In genomic region chr7:102242371-102242770, GRCm38 (mm10) we compare ENCODE assay signal across 25 mouse cellular contexts. TPM values are rescaled to one million over a fixed set of nuclear protein-coding genes. Genes with fewer than 3 reads are reported as not detected.
DNase-seq lines count a peak whose midpoint lies in the region; ATAC-seq and TF ChIP-seq lines count a peak whose summit lies in the region.
"Had no signal": no experiment of that assay in that cellular context is flagged by ENCODE, and none has a peak within 500 bp of the region (broad histone marks: within the 10 kb centered on the region; RNA-seq: fewer than 3 reads in every experiment).

No protein-coding gene starts in this region.

- peaks cover 9% of the 10 kb centered on the region for H3K36me3 ChIP-seq in heart, adult 2 months (ENCODE audit: control insufficient read depth, insufficient read depth, low read length)
- H3K36me3 ChIP-seq in megakaryocyte, embryonic 14.5 days (replicated peaks; ENCODE audit: low read length), result peaks cover 92% of the 10 kb centered on the region
- H3K36me3 ChIP-seq in thymus, adult 2 months (ENCODE audit: control insufficient read depth, insufficient read depth, low read length), result peaks cover 46% of the 10 kb centered on the region
- H3K36me3 ChIP-seq in hindbrain, embryonic 13.5 days, result peaks cover 32% of the 10 kb centered on the region

- no peak overlapping the region for H3K4me3 ChIP-seq in heart, adult 2 months
- H3K4me3 ChIP-seq in megakaryocyte, embryonic 14.5 days (replicated peaks), result peak overlapping the region; percentile 78
- no peak overlapping the region for H3K4me3 ChIP-seq in thymus, adult 2 months (ENCODE audit: control insufficient read depth, insufficient read depth, low read length)
- no peak overlapping the region for H3K4me3 ChIP-seq in hindbrain, embryonic 13.5 days
- H3K4me3 ChIP-seq: embryonic facial prominence, embryonic 15.5 days; heart, embryonic 10.5 days; kidney, embryonic 15.5 days had no signal

- peaks cover 34% of the 10 kb centered on the region for H3K4me1 ChIP-seq in heart, adult 2 months (ENCODE audit: control insufficient read depth, insufficient read depth, low read length)
- H3K4me1 ChIP-seq in megakaryocyte, embryonic 14.5 days, result peaks cover 85% of the 10 kb centered on the region
- peaks cover 35% of the 10 kb centered on the region for H3K4me1 ChIP-seq in thymus, adult 2 months (replicated peaks; ENCODE audit: control insufficient read depth, insufficient read depth, low read length)
- peaks cover 22% of the 10 kb centered on the region for H3K4me1 ChIP-seq in hindbrain, embryonic 13.5 days (replicated peaks)

- no peak for DNase-seq in heart, adult 2 months
- no peak for DNase-seq in heart, adult 9 months (ENCODE audit: low spot score in 2 of 2)
- DNase-seq in CD4-positive helper T cell, adult 2 months (ENCODE audit: low read depth, low spot score), result peak; percentile 27
- DNase-seq in thymus, adult 2 months, result no peak
- DNase-seq in left cerebral cortex, postnatal 36 days (ENCODE audit: low spot score in 2 of 2), result no peak
- DNase-seq: adrenal gland, postnatal 14 days; cerebellum, adult 9-10 months; gastrocnemius, postnatal 36 days; heart, postnatal 4 days; kidney, adult 11 months; kidney, postnatal 36 days; lung, embryonic 14.5 days; lung, postnatal 4 days; midbrain, embryonic 14.5 days; right cerebral cortex, postnatal 14 days; spleen, adult 18-20 months had no signal

- no peak overlapping the region for H3K4me2 ChIP-seq in hindbrain, embryonic 13.5 days
- H3K4me2 ChIP-seq: embryonic facial prominence, embryonic 15.5 days; kidney, embryonic 15.5 days; lung, embryonic 14.5 days had no signal

- H3K9ac ChIP-seq in heart, adult 2 months (ENCODE audit: low read depth, low read length), result no peak overlapping the region
- no peak overlapping the region for H3K9ac ChIP-seq in hindbrain, embryonic 13.5 days
- H3K9ac ChIP-seq: embryonic facial prominence, embryonic 15.5 days; kidney, embryonic 15.5 days; lung, embryonic 14.5 days had no signal

- H3K27ac ChIP-seq in heart, adult 2 months, result peak overlapping the region; percentile 1
- no peak overlapping the region for H3K27ac ChIP-seq in thymus, adult 2 months (ENCODE audit: control insufficient read depth, insufficient read depth, low read length)
- H3K27ac ChIP-seq in hindbrain, embryonic 13.5 days, result no peak overlapping the region
- H3K27ac ChIP-seq: embryonic facial prominence, embryonic 15.5 days; heart, embryonic 10.5 days; hindbrain, postnatal 0 days; kidney, embryonic 15.5 days had no signal

- H3K9me3 ChIP-seq in megakaryocyte, embryonic 14.5 days, result no peaks in the 10 kb centered on the region
- H3K9me3 ChIP-seq in hindbrain, embryonic 13.5 days, result no peaks in the 10 kb centered on the region
- H3K9me3 ChIP-seq: embryonic facial prominence, embryonic 15.5 days; heart, embryonic 10.5 days; kidney, embryonic 15.5 days had no signal

- intact Hi-C loops in heart, adult 2 months (cut with DNase I), result loop anchor here (2.0 kb wide), 1 partner anchor 20 kb away; no protein-coding TSS in a partner anchor
- intact Hi-C loops in left cerebral cortex, postnatal 36 days (cut with DNase I), result no loop called here

- no peak for TF ChIP-seq POLR2A in heart, adult 2 months (IDR thresholded peaks at IDR 0.05; ENCODE audit: insufficient read depth, low read depth, low read length)
- no peak for TF ChIP-seq POLR2A in thymus, adult 2 months (IDR thresholded peaks at IDR 0.05; ENCODE audit: control insufficient read depth, extremely low read depth, insufficient read depth, low read length, poor library complexity)

- no peak for TF ChIP-seq EP300 in heart, adult 2 months (IDR thresholded peaks at IDR 0.05; ENCODE audit: insufficient read depth, low read depth, low read length)

- peaks cover 2% of the 10 kb centered on the region for H3K79me2 ChIP-seq in heart, adult 2 months (replicated peaks; ENCODE audit: control insufficient read depth, insufficient read depth, low read length)

- H3K27me3 ChIP-seq in heart, adult 2 months (ENCODE audit: control insufficient read depth, insufficient read depth, low read length), result no peaks in the 10 kb centered on the region
- H3K27me3 ChIP-seq in megakaryocyte, embryonic 14.5 days (replicated peaks), result no peaks in the 10 kb centered on the region
- H3K27me3 ChIP-seq in thymus, adult 2 months (ENCODE audit: control insufficient read depth, insufficient read depth, low read length), result no peaks in the 10 kb centered on the region
- no peaks in the 10 kb centered on the region for H3K27me3 ChIP-seq in hindbrain, embryonic 13.5 days
- H3K27me3 ChIP-seq: embryonic facial prominence, embryonic 15.5 days; kidney, embryonic 15.5 days had no signal

- ATAC-seq in granulocyte monocyte progenitor cell, adult 5-6 weeks (replicated peaks; ENCODE audit: poor library complexity, severe bottlenecking), result 0 out of 2 replicates have a peak, but pooled peaks have one; percentile 7
- no peak for ATAC-seq in hindbrain, embryonic 13.5 days (ENCODE audit: low FRiP score)
- ATAC-seq: activated CD4-positive, CD25-positive, alpha-beta regulatory T cell, adult 4 months; forebrain, embryonic 16.5 days; hindbrain, postnatal 0 days had no signal

- WGBS in heart, adult 2 months, result 58% methylated on average over 5 of the region's 5 CpGs
- 92% methylated on average over 5 of the region's 5 CpGs for WGBS in thymus, adult 2 months
- WGBS in hindbrain, embryonic 13.5 days, result 89% methylated on average over 5 of the region's 5 CpGs

- no peak for TF ChIP-seq CTCF in heart, adult 2 months (IDR thresholded peaks at IDR 0.05)
- no peak for TF ChIP-seq CTCF in thymus, adult 2 months (IDR thresholded peaks at IDR 0.05; ENCODE audit: borderline replicate concordance, control insufficient read depth, extremely low read depth, insufficient read depth, low read length, poor library complexity)

RNA-seq across cellular contexts. Expression of gene Rhog, which starts 13.5 kb away (rescaled TPM):
- 10 to 100 TPM; 22.4 to 26.3 TPM for total RNA-seq in heart, adult 2 months (2021)
- 22.5 and 34.2 TPM in 2 replicates for polyA plus RNA-seq in heart, adult 2 months (2012; rRNA removed)
- total RNA-seq in granulocyte monocyte progenitor cell, adult 5-6 weeks (2014; fragmentation: Nextera tagmentation), result 277 and 290 TPM in 2 replicates
- total RNA-seq in granulocyte monocyte progenitor cell, adult 5-6 weeks (2017), result 52.9 and 57.3 TPM in 2 replicates
- 210 and 238 TPM in 2 replicates for polyA plus RNA-seq in megakaryocyte, embryonic 14.5 days (2012; ENCODE audit: insufficient read depth, low replicate concordance)
- polyA plus RNA-seq in thymus, adult 2 months (2012; rRNA removed), result 221 and 282 TPM in 2 replicates
- polyA plus RNA-seq in hindbrain, embryonic 13.5 days (2015; fragmentation: Nextera tagmentation; extraction: Ambion mirVana), result 19.1 and 21.0 TPM in 2 replicates
- total RNA-seq in left cerebral cortex, postnatal 36 days (2021), result 10 to 100 TPM; 25.5 to 31.0 TPM

RNA-seq across cellular contexts. Expression of gene Stim1, which starts 25.2 kb away (rescaled TPM):
- total RNA-seq in heart, adult 2 months (2021), result 10 to 100 TPM; 23.9 to 24.1 TPM
- 22.8 and 26.8 TPM in 2 replicates for polyA plus RNA-seq in heart, adult 2 months (2012; rRNA removed)
- 30.5 and 48.2 TPM in 2 replicates for total RNA-seq in granulocyte monocyte progenitor cell, adult 5-6 weeks (2014; fragmentation: Nextera tagmentation)
- 22.9 and 28.3 TPM in 2 replicates for total RNA-seq in granulocyte monocyte progenitor cell, adult 5-6 weeks (2017)
- 106 and 312 TPM in 2 replicates for polyA plus RNA-seq in megakaryocyte, embryonic 14.5 days (2012; ENCODE audit: insufficient read depth, low replicate concordance)
- polyA plus RNA-seq in thymus, adult 2 months (2012; rRNA removed), result 98.6 and 107 TPM in 2 replicates
- polyA plus RNA-seq in hindbrain, embryonic 13.5 days (2015; fragmentation: Nextera tagmentation; extraction: Ambion mirVana), result 9.6 and 9.9 TPM in 2 replicates
- total RNA-seq in left cerebral cortex, postnatal 36 days (2021), result 10 to 100 TPM; 88.5 to 92.8 TPM

RNA-seq across cellular contexts. Expression of gene Pgap2, which starts 32.4 kb away (rescaled TPM):
- 10 to 100 TPM; 59.7 to 65.4 TPM for total RNA-seq in heart, adult 2 months (2021)
- polyA plus RNA-seq in heart, adult 2 months (2012; rRNA removed), result 111 and 124 TPM in 2 replicates
- total RNA-seq in granulocyte monocyte progenitor cell, adult 5-6 weeks (2014; fragmentation: Nextera tagmentation), result 62.0 and 85.6 TPM in 2 replicates
- 47.1 and 48.4 TPM in 2 replicates for total RNA-seq in granulocyte monocyte progenitor cell, adult 5-6 weeks (2017)
- polyA plus RNA-seq in megakaryocyte, embryonic 14.5 days (2012; ENCODE audit: insufficient read depth, low replicate concordance), result 8.0 and 17.3 TPM in 2 replicates
- polyA plus RNA-seq in thymus, adult 2 months (2012; rRNA removed), result 99.7 and 131 TPM in 2 replicates
- polyA plus RNA-seq in hindbrain, embryonic 13.5 days (2015; fragmentation: Nextera tagmentation; extraction: Ambion mirVana), result 48.0 and 53.0 TPM in 2 replicates
- total RNA-seq in left cerebral cortex, postnatal 36 days (2021), result 10 to 100 TPM; 22.1 to 23.1 TPM

RNA-seq across cellular contexts. Expression of gene Nup98, which starts 32.4 kb away (rescaled TPM):
- 10 to 100 TPM; 31.9 to 32.9 TPM for total RNA-seq in heart, adult 2 months (2021)
- 9.9 and 15.6 TPM in 2 replicates for polyA plus RNA-seq in heart, adult 2 months (2012; rRNA removed)
- 59.8 and 78.4 TPM in 2 replicates for total RNA-seq in granulocyte monocyte progenitor cell, adult 5-6 weeks (2014; fragmentation: Nextera tagmentation)
- 42.2 and 45.3 TPM in 2 replicates for total RNA-seq in granulocyte monocyte progenitor cell, adult 5-6 weeks (2017)
- polyA plus RNA-seq in megakaryocyte, embryonic 14.5 days (2012; ENCODE audit: insufficient read depth, low replicate concordance), result 0.81 and 1.1 TPM in 2 replicates
- polyA plus RNA-seq in thymus, adult 2 months (2012; rRNA removed), result 23.7 and 28.1 TPM in 2 replicates
- polyA plus RNA-seq in hindbrain, embryonic 13.5 days (2015; fragmentation: Nextera tagmentation; extraction: Ambion mirVana), result 23.4 and 25.0 TPM in 2 replicates
- 10 to 100 TPM; 34.0 to 44.5 TPM for total RNA-seq in left cerebral cortex, postnatal 36 days (2021)
